Mouse (Mus musculus) lung, postnatal 10 days (tissue): Measurements from ENCODE around the gene Gm7137.
"Not testable (repeated sequence)": the region's sequence is repeated elsewhere in the genome, so short reads cannot be mapped to it uniquely, and the experiment has no call there.

Source experiments
- DNase-seq: peaks from one replicate; pipeline ENCODE4 v3.0.0; 2021

The Gm7137 gene

DNA sequence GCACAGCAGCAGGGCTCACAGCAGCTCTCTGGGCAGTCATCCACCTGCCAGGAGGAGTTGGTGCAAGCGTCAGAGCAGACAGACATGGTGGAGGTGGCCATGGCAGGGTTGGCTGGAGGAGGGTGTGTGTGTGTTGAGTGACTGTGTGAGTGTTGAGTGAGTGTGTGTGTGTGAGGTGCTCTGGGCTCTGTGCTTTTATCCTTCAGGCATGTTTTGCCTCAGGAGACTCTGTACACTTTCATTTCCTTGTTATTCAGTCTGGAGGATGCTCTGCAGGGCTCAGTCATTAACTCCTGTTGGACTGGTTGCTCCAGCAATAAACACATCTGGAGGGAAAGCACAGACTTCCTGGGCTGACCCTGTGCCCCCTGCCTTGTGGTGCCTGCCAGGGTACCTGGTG, 36.7 kb downstream of the Gm7137 start, which contains the start of gene Gm9736:
Gene Gm9736 (minus strand): TSS at position 101 of the 400 bp plus-strand sequence.
- DNase-seq: not testable (repeated sequence)

DNA sequence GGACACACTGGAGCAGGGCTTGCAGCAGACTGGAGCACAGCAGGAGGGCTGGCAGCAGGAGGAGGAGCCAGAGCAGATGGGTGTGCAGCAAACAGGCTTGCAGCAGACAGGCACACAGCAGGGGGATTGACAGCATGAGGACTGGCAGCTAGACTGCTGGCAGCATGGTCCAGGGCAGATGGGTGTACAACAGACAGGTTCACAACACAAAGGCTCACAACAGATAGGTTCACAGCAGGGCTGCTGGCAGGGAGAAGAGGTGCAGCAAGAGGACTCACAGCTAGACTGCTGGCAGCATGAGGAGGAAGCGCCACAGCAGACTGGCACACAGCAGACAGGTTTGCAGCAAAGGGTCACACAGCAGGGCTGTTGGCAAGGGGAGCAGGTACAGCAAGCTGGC, 37.3 kb downstream of the Gm7137 start:
- not testable (repeated sequence) for DNase-seq

GRCm38 (mm10) chr10:77741924-77742688, 45.9 kb downstream of the Gm7137 start, which contains the start of gene Gm18596:
Gm18596 (minus strand) TSS chr10:77742638.
- not testable (repeated sequence) for DNase-seq

DNA sequence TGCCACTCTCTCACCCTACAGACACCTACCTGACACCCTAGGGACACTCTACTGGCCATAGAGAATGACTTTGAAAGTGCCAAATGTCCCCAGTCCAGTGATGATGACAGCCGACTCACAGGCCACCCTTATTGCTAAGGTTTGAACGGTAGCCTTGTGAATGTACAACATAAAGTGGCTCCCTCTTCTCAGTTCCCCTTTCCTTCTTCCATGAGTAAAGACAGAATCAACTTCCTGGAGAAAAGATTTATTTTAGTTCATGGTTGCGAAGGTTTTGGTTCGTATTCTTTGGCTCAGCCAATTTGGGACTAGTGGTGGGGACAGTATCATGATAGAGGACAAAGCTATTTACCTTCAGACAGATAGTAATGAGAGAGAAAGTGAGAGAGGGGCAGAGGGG, 49.1 kb downstream of the Gm7137 start:
- DNase-seq: no peak
